Mouse (Mus musculus) stomach, postnatal 0 days (tissue): ENCODE data around the gene Cerk.

Experiments
- CTCF ChIP-seq: IDR thresholded peaks from 2 replicates; pipeline ENCODE4 v1.5.1; 2016; ENCODE audit warnings: antibody characterized with exemption, low read depth, mild to moderate bottlenecking, moderate library complexity
- EP300 ChIP-seq: optimal IDR thresholded peaks from 2 replicates; pipeline ENCODE3; 2016; ENCODE audit warnings: antibody characterized with exemption

DNA sequence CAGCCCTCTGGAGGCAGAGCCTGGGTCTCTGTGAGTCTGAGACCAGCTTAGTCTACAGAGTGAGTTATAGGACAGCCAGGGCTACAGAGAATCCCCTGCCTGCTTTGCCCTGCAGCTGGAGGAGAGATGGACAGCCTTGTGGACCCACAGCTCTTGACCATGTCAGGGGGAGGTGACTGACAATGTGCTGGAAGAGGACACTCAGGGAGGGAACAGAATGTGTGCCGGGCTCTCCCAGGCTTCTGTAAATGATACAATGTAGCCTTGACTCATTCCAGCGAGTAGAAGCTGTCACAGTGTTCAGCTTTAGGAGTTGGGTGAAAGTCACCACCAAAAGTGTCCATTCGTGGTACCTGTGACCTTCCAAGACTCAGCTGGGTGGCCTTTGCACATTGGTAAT, 4.4 kb upstream of the Cerk start:
- TF ChIP-seq CTCF (no peak), EP300 (no peak)
